Mouse (Mus musculus) forebrain, embryonic 12.5 days (tissue): ENCODE measurements at regions not wholly inside any gene's neighbourhood (a gene's known extent, or its start where the extent isn't known, plus 50 kb on each side); places are given as distances from the start of the nearest gene placed in this dataset.

Experiments
- ATAC-seq: fragments of 200-750 bp; cut with Nextera tagmentation; 2 replicates; pipeline ENCODE4 v1.8.0; 2017; ENCODE audit warnings: moderate TSS enrichment; ENCODE audit not compliant: low FRiP score
- H3K27ac ChIP-seq: fragments of 300-500 bp; sonication (generic); 2 replicates; pipeline ENCODE4 v1.5.1; 2016; ENCODE audit warnings: mild to moderate bottlenecking
- H3K27me3 ChIP-seq: fragments of 300-500 bp; sonication (generic); 2 replicates; pipeline ENCODE4 v1.6.1; 2016; ENCODE audit warnings: mild to moderate bottlenecking
- H3K36me3 ChIP-seq: fragments of 300-500 bp; sonication (generic); replicated peaks from 2 replicates; pipeline ENCODE4 v1.6.1; 2016; ENCODE audit warnings: mild to moderate bottlenecking
- H3K4me1 ChIP-seq: fragments of 300-500 bp; sonication (generic); 2 replicates; pipeline ENCODE4 v1.6.1; 2016
- H3K4me2 ChIP-seq: fragments of 300-500 bp; sonication (generic); 2 replicates; pipeline ENCODE4 v1.6.1; 2016; ENCODE audit warnings: mild to moderate bottlenecking, moderate library complexity
- H3K4me3 ChIP-seq: fragments of 300-500 bp; sonication (generic); replicated peaks from 2 replicates; pipeline ENCODE4 v1.5.1; 2016; ENCODE audit warnings: mild to moderate bottlenecking
- H3K9ac ChIP-seq: fragments of 300-500 bp; sonication (generic); 2 replicates; pipeline ENCODE4 v1.6.1; 2016; ENCODE audit warnings: mild to moderate bottlenecking
- H3K9me3 ChIP-seq: fragments of 300-500 bp; sonication (generic); 2 replicates; pipeline ENCODE4 v1.6.1; 2016
- WGBS: fragments of 180-500 bp; shearing (Covaris S2); methylation state at CpG from one replicate; pipeline ENCODE4 v1.1.7; 2016; 5-methylcytosine and 5-hydroxymethylcytosine counted together

DNA sequence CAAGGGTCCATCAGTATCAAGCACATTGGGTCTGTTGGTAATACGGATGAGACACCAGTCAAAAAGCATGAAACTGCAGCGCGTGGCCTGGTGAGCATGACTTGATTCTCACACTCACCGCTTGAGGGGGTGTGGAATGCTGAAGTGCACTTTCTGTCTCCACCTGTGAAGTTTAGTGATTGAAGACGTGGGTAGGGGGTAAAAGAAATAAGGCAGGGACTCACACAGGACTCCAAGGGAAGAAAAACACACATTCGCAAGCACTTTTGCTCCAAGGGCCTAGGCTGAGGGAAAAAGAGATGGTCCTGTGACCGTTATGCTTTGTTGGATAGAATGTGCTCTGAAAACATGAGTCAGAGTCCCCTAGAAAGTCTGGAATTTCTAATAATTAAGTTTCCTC lies 366.6 kb upstream of the Arid1b start:
- ATAC-seq: no peak
- no peak overlapping the region for H3K9ac ChIP-seq
- WGBS: 88% methylated on average over 7 of the region's 7 CpGs

DNA sequence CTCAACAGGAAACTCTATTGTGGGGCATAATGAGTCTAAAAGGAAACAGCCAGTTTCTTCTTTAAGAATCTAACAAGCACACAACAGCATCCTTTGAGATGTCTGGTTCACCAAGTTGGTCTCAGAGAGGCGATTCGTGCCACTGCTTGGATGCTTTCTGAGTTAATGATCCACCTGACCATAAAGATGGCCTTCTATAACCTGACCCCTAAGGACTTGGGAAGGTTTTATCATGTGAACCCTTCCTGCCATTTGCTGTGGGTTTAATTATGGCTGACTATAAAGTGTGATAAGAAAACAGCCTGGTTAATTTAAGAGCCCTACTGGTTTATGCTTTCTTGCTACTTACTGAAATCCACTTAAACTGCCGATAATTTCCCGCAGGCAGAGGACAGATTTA lies 363.0 kb upstream of the Arid1b start:
- H3K9ac ChIP-seq: no peak overlapping the region
- H3K4me3 ChIP-seq: no peak overlapping the region
- 89% methylated on average over 4 of the region's 4 CpGs for WGBS
- no peak for ATAC-seq
- no peaks in the 10 kb centered on the region for H3K27me3 ChIP-seq
- H3K4me2 ChIP-seq: no peak overlapping the region
- H3K9me3 ChIP-seq: no peaks in the 10 kb centered on the region
- H3K4me1 ChIP-seq: no peaks in the 10 kb centered on the region
- no peaks in the 10 kb centered on the region for H3K36me3 ChIP-seq
- H3K27ac ChIP-seq: no peak overlapping the region

More for the DNA sequence above, 366.6 kb upstream of the Arid1b start:
- H3K4me1 ChIP-seq: no peaks in the 10 kb centered on the region
- no peak overlapping the region for H3K27ac ChIP-seq
- H3K36me3 ChIP-seq: no peaks in the 10 kb centered on the region
- H3K4me3 ChIP-seq: no peak overlapping the region
- H3K4me2 ChIP-seq: no peak overlapping the region
- H3K27me3 ChIP-seq: no peaks in the 10 kb centered on the region
- no peaks in the 10 kb centered on the region for H3K9me3 ChIP-seq

DNA sequence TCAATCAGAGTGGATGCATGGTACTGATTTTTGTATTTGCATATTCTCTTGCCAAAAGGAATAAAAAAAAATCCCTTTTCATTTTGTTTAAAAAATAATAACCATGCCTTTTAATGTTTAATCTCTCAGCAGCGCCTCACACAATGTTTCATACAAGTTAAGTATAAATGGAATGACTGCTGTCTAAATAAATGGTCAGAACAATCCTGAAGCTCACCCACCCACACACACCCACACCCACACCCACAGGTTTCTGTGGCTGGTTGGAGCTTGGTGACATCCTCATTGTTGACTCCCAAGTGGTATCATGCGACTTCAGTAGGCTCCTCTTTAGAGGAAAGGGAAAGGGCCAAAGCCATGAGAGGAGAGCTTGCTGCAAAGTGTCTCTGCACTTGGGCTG lies 361.6 kb upstream of the Arid1b start:
- Histone ChIP-seq H3K4me2 (no peak overlapping the region), H3K9me3 (no peaks in the 10 kb centered on the region), H3K36me3 (no peaks in the 10 kb centered on the region), H3K27ac (no peak overlapping the region), H3K27me3 (no peaks in the 10 kb centered on the region), H3K4me3 (no peak overlapping the region), H3K4me1 (peaks cover 6% of the 10 kb centered on the region), H3K9ac (no peak overlapping the region)
- ATAC-seq: no peak
- whole genome bisulfite sequencing: 91% methylated on average over 2 of the region's 2 CpGs

DNA sequence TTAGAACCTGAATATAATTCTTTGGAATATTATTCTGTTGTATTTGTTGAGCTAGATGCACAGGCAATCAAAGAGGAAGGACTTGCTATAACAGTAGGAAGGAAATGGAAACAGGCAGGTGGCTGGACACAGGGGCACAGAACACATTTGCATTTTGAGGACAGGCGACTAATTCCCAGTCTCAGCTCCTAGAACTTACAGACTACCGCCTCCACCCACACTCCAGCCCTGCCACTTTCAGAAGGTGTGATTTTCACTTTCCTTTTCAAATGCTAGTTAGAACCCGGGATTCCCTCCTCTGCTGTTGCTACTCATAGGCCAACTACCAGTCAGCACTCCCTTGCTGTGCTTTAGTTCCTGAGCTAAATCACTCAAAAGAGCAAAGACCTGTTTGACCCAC lies 360.4 kb upstream of the Arid1b start:
- no peak overlapping the region for H3K27ac ChIP-seq
- H3K4me3 ChIP-seq: no peak overlapping the region
- H3K4me1 ChIP-seq: peaks cover 6% of the 10 kb centered on the region
- no peaks in the 10 kb centered on the region for H3K36me3 ChIP-seq
- WGBS: 71% methylated on average over 3 of the region's 3 CpGs
- ATAC-seq: no peak
- H3K4me2 ChIP-seq: no peak overlapping the region
- no peak overlapping the region for H3K9ac ChIP-seq
- no peaks in the 10 kb centered on the region for H3K9me3 ChIP-seq
- no peaks in the 10 kb centered on the region for H3K27me3 ChIP-seq

DNA sequence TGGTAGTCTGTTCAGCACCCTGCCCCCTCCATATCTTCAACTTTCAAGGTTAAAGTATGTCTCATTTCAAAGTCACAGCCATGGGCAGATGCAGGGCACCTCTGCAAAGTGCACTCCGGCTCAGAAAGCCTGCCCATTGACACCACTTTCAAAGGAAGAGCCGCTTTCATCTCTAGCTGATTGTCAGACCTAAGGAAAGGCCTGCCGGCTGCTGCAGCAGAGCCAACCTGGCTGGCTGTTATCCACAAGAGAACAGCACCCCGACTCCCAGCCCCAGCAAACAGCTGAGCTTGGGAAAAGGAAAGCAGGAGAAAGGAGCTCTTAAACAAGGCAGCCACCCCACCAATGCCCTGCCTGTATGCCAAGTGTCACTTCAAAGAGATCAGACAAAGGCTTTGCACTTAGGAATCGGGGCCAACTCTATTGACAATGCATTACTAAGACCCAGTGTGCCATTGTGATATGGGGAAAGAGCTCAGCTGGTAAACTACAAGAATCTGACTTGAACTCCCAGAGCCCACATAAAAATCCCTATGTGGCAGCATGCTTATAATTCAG lies 357.3 kb upstream of the Arid1b start:
- H3K36me3 ChIP-seq: no peaks in the 10 kb centered on the region
- no peaks in the 10 kb centered on the region for H3K9me3 ChIP-seq
- ATAC-seq: no peak
- 32% methylated on average over 5 of the region's 5 CpGs for WGBS
- no peaks in the 10 kb centered on the region for H3K27me3 ChIP-seq
- H3K27ac ChIP-seq: no peak overlapping the region
- H3K4me1 ChIP-seq: peaks cover 6% of the 10 kb centered on the region
- H3K9ac ChIP-seq: no peak overlapping the region
- H3K4me2 ChIP-seq: no peak overlapping the region
- H3K4me3 ChIP-seq: no peak overlapping the region

DNA sequence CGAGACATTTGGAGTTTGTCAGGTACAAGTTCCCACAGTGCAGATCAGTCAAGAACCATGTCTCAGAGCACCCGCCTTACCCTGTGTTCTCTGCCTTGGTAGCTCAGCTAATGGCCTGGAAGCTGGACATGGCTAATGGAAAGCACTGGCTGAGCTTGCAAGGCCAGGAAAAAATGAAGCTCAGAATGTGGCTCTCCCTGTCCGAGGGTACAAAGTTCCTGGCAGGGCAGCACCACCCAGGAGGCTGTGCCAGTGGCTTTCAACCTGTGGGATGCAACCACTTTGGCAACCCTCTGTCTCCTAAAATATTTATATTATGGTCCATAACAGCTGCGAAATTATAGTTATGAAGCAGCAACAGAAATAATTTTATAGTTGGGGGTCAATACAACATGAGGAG lies 354.6 kb upstream of the Arid1b start:
- H3K9ac ChIP-seq: no peak overlapping the region
- H3K27me3 ChIP-seq: no peaks in the 10 kb centered on the region
- ATAC-seq: no peak
- peaks cover 6% of the 10 kb centered on the region for H3K4me1 ChIP-seq
- H3K9me3 ChIP-seq: no peaks in the 10 kb centered on the region
- no peak overlapping the region for H3K4me3 ChIP-seq
- no peaks in the 10 kb centered on the region for H3K36me3 ChIP-seq
- no peak overlapping the region for H3K4me2 ChIP-seq
- H3K27ac ChIP-seq: no peak overlapping the region
- 87% methylated on average over 4 of the region's 4 CpGs for WGBS

DNA sequence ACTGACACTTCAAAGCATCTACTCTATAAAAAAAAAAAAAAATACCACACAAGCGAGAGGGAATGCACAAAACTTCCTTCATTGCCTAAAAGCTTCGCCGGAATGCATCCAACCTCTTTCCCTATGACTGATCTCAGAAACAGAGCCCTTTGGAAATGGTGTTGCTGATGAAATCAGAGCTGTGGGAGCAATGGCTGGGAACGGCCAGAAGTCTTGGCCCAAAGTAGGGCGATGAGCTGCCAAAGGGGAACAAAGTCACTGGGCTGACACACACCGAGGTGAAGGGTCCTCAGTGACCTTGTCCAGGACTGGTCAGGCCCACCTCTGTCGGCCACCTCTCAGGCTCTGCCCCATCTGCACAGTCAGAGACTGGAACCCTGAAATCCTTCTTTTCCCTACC lies 353.6 kb upstream of the Arid1b start:
- no peak for ATAC-seq
- Histone ChIP-seq H3K36me3 (no peaks in the 10 kb centered on the region), H3K27me3 (no peaks in the 10 kb centered on the region), H3K9me3 (no peaks in the 10 kb centered on the region), H3K4me3 (no peak overlapping the region), H3K4me2 (no peak overlapping the region), H3K9ac (no peak overlapping the region), H3K4me1 (peaks cover 6% of the 10 kb centered on the region), H3K27ac (no peak overlapping the region)
- WGBS: 87% methylated on average over 7 of the region's 7 CpGs

DNA sequence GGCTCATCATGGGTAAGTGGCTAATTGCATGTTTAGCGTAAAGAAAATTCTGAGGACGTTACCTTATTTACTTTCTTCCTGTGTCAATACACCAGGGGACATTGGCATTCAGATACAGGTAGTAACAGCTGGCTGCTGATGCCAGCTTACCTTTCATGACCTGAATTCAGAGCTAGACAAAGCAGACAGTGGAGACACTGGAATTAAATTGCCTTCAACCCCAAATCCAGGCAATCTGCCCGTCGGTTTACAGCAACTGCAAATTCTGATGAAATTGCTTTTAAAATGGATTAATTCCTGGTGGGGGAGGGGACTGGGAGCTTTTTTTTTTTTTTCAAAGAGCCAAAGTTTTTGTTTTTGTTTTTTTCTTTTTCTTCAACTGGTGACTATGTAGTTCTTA lies 353.0 kb upstream of the Arid1b start:
- no peaks in the 10 kb centered on the region for H3K9me3 ChIP-seq
- H3K36me3 ChIP-seq: no peaks in the 10 kb centered on the region
- no peak overlapping the region for H3K27ac ChIP-seq
- WGBS: 71% methylated on average over 4 of the region's 4 CpGs
- H3K4me1 ChIP-seq: peaks cover 6% of the 10 kb centered on the region
- ATAC-seq: no peak
- H3K4me3 ChIP-seq: no peak overlapping the region
- H3K27me3 ChIP-seq: no peaks in the 10 kb centered on the region
- H3K4me2 ChIP-seq: no peak overlapping the region
- H3K9ac ChIP-seq: no peak overlapping the region

DNA sequence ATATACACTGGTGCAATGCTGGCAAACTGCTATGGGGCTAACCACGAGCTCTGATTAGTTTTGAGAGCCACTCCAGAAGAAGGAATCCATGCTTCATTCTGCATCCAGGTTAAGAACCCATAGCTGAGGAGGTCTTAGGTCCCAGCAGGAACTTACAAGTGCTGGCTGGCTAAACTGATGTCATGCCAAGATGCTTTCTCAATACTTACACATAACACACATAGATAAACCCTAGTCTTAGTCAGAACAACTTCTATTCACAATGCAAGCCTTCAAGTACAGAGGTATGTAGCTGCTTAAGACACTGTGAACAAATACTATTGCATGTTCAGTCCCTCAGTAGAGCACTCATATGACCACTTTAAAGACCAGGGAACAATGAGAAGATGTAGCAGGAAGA lies 352.1 kb upstream of the Arid1b start:
- Histone ChIP-seq H3K4me1 (0 out of 2 replicates have a peak, but pooled peaks cover under 1% of the 10 kb centered on the region), H3K4me2 (no peak overlapping the region), H3K36me3 (no peaks in the 10 kb centered on the region), H3K4me3 (no peak overlapping the region), H3K9me3 (no peaks in the 10 kb centered on the region), H3K27me3 (no peaks in the 10 kb centered on the region), H3K9ac (no peak overlapping the region), H3K27ac (no peak overlapping the region)
- no peak for ATAC-seq
- 79% methylated on average over 1 of the region's 1 CpGs for WGBS

DNA sequence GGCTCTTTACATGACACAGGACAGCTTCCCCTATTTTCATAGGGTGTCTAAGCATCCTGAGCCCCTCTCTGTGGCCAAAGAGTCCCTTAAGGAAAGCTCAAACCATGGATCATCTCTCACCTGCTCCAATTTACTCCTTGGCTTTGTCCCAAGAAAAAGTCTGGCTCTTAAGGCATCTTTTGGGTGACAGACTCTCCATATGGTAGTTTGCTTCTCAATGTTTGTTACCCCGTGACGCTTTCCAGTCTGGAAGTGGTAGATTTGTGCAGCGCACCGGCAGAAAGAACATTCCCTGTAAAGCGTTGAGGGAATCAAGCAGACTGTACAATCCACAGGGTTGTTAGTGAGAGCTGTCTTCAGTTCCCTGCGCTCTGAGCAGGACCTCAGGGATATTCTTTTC lies 350.8 kb upstream of the Arid1b start:
- Histone ChIP-seq H3K9me3 (no peaks in the 10 kb centered on the region), H3K27ac (no peak overlapping the region), H3K9ac (no peak overlapping the region), H3K4me1 (no peaks in the 10 kb centered on the region), H3K4me2 (no peak overlapping the region), H3K27me3 (no peaks in the 10 kb centered on the region), H3K36me3 (no peaks in the 10 kb centered on the region), H3K4me3 (no peak overlapping the region)
- WGBS: 90% methylated on average over 6 of the region's 6 CpGs
- no peak for ATAC-seq

DNA sequence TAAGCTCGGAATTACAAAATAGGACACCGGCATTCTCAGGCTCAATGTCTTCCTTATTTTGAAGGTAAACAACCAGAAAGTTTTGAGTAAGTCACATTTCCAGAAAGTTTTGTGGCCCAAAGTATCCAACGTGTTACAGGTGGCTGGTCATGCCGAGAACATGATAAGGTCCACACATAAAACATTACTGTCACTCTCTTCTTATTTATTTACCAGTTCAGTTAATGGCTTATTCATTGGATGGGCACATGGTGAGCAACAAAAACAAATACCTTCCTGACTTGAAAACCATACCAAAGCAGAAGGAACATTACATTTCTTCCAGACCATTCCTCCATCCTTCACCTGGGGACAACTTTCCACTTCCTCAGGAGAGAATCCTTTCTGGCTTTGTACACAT lies 345.5 kb upstream of the Arid1b start:
- Histone ChIP-seq H3K4me3 (no peak overlapping the region), H3K27ac (no peak overlapping the region), H3K36me3 (no peaks in the 10 kb centered on the region), H3K4me2 (no peak overlapping the region), H3K4me1 (no peaks in the 10 kb centered on the region), H3K9ac (no peak overlapping the region), H3K9me3 (no peaks in the 10 kb centered on the region), H3K27me3 (no peaks in the 10 kb centered on the region)
- ATAC-seq: no peak
- 92% methylated on average over 4 of the region's 4 CpGs for WGBS

DNA sequence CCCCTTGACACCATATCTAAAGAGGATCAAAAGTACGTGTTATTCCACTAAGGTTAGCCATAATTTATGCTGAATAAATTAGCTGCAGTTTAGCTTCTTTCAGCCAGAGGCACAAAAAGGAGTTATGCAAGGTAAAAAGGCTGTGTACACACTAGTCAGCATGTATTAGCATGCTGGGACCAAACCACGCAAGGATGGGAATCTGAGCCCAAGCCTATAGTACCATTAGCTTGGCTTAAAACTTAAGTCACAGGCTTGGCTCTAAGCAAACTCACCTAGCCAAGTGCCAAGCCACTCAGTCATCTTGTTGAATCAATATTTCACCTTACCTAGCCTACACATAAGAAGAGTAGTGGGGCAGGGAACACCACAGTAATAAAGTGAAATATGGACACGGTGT lies 339.9 kb upstream of the Arid1b start:
- no peak overlapping the region for H3K27ac ChIP-seq
- no peaks in the 10 kb centered on the region for H3K9me3 ChIP-seq
- 73% methylated on average over 3 of the region's 3 CpGs for WGBS
- H3K9ac ChIP-seq: no peak overlapping the region
- H3K4me2 ChIP-seq: no peak overlapping the region
- no peaks in the 10 kb centered on the region for H3K4me1 ChIP-seq
- no peak overlapping the region for H3K4me3 ChIP-seq
- ATAC-seq: no peak
- no peaks in the 10 kb centered on the region for H3K36me3 ChIP-seq
- H3K27me3 ChIP-seq: no peaks in the 10 kb centered on the region

DNA sequence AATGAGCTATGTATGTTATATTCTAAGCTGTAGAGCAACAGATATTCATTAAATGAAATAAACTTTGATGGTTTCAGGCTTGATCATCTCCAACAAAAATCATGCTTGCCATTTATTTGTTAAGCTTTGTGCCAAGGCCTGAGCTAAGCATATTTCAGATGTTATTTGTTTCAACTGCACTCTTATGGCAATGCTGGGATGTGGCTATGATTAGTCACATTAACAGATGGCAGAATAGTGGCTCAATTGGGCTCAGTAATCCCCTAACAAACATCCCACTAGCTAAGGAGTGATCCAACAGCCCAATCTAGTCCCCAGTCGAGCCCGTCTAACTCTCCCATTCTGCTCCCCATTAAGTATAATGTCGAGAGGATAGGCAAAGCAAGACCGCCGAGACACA lies 332.1 kb upstream of the Arid1b start:
- Histone ChIP-seq H3K27ac (no peak overlapping the region), H3K9ac (no peak overlapping the region), H3K4me1 (no peaks in the 10 kb centered on the region), H3K4me3 (no peak overlapping the region), H3K36me3 (no peaks in the 10 kb centered on the region), H3K4me2 (no peak overlapping the region), H3K27me3 (no peaks in the 10 kb centered on the region), H3K9me3 (no peaks in the 10 kb centered on the region)
- 92% methylated on average over 5 of the region's 5 CpGs for WGBS
- ATAC-seq: no peak

DNA sequence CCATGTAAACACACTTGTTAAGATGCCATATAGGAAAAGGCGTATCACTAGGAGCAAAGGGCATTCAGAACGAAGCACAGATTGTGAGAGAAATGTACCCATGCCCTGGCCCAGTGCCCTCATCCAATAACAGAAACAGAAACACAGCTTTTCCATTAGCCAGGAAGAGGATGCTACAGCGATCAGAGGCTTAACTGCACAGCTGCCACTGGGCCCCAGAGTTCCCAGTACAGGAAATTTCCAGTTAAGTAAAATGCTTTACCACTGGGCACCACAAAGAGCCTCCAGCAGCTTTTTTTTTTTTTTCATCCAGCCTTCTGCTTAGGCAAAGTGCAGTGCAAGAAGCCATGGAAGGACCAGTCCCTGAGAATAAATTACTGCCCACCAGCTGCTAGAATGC lies 325.6 kb upstream of the Arid1b start:
- Histone ChIP-seq H3K27me3 (no peaks in the 10 kb centered on the region), H3K4me3 (no peak overlapping the region), H3K9ac (no peak overlapping the region), H3K9me3 (no peaks in the 10 kb centered on the region), H3K4me2 (no peak overlapping the region), H3K36me3 (no peaks in the 10 kb centered on the region), H3K27ac (no peak overlapping the region), H3K4me1 (no peaks in the 10 kb centered on the region)
- ATAC-seq: no peak
- 64% methylated on average over 3 of the region's 3 CpGs for WGBS
